Mouse (Mus musculus): Measurements from ENCODE around the gene Vipr2. TPM values are rescaled to one million over a fixed set of nuclear protein-coding genes. Genes with fewer than 3 reads are reported as not detected.

The Vipr2 gene
- polyA plus RNA-seq (2015; fragmentation: Nextera tagmentation; extraction: Ambion mirVana) = 0.40 and 0.82 TPM in 2 replicates

GRCm38 (mm10) chr12:116077074-116077854 lies at the start of gene Vipr2:
Gene Vipr2, plus strand, starts transcription at chr12:116077726.
- peak within 1 kb of the TSS; percentile 63 for H3K4me3 ChIP-seq
- no peak within 1 kb of the TSS for H3K27ac ChIP-seq

GRCm38 (mm10) chr12:116028095-116028494 lies 49.4 kb upstream of the Vipr2 start:
- Histone ChIP-seq H3K9ac (no peak overlapping the region), H3K36me3 (no peaks in the 10 kb centered on the region), H3K4me3 (no peak overlapping the region), H3K4me1 (replicated peaks) (no peaks in the 10 kb centered on the region), H3K9me3 (replicated peaks) (no peaks in the 10 kb centered on the region), H3K27ac (no peak overlapping the region), H3K4me2 (no peak overlapping the region), H3K27me3 (no peaks in the 10 kb centered on the region)
- no peak for ATAC-seq (replicated peaks; ENCODE audit: insufficient number of reproducible peaks, insufficient read depth, low FRiP score, low read depth)
- 48% methylated on average over 2 of the region's 2 CpGs for WGBS

More at GRCm38 (mm10) chr12:116077074-116077854, at the start of gene Vipr2:
- Histone ChIP-seq H3K27me3 (peaks cover 40% of the 10 kb centered on the region), H3K4me1 (replicated peaks) (peaks cover 8% of the 10 kb centered on the region; the same call in 1 of the 2 replicates), H3K4me2 (peak within 1 kb of the TSS; percentile 98), H3K36me3 (no peaks in the 10 kb centered on the region), H3K9ac (peak within 1 kb of the TSS; percentile 55), H3K9me3 (replicated peaks) (no peaks in the 10 kb centered on the region)
- peak; percentile 76 for ATAC-seq (replicated peaks; ENCODE audit: insufficient number of reproducible peaks, insufficient read depth, low FRiP score, low read depth)
- 5% methylated on average over 33 of the region's 33 CpGs for WGBS

GRCm38 (mm10) chr12:116035346-116035745 lies 42.2 kb upstream of the Vipr2 start:
- Histone ChIP-seq H3K4me3 (no peak overlapping the region), H3K27ac (no peak overlapping the region), H3K4me2 (no peak overlapping the region), H3K36me3 (no peaks in the 10 kb centered on the region), H3K9me3 (replicated peaks) (no peaks in the 10 kb centered on the region), H3K27me3 (no peaks in the 10 kb centered on the region), H3K4me1 (replicated peaks) (no peaks in the 10 kb centered on the region), H3K9ac (no peak overlapping the region)
- WGBS = 60% methylated on average over 5 of the region's 5 CpGs
- no peak for ATAC-seq (replicated peaks; ENCODE audit: insufficient number of reproducible peaks, insufficient read depth, low FRiP score, low read depth)

- 70% methylated on average over 5 of the region's 5 CpGs for WGBS
- no peaks in the 10 kb centered on the region for H3K27me3 ChIP-seq
- no peak for ATAC-seq (replicated peaks; ENCODE audit: insufficient number of reproducible peaks, insufficient read depth, low FRiP score, low read depth)
These were observed 32.7 kb upstream of the Vipr2 start for GRCm38 (mm10) chr12:116044785-116045184.

GRCm38 (mm10) chr12:116047440-116048377 lies 29.8 kb upstream of the Vipr2 start, which contains the start of gene Zfp386:
Gene Zfp386, plus strand, starts transcription at chr12:116047724.
- Histone ChIP-seq H3K36me3 (no peaks in the 10 kb centered on the region), H3K9ac (peak within 1 kb of the TSS; percentile 90), H3K27ac (peak within 1 kb of the TSS; percentile 98), H3K27me3 (no peaks in the 10 kb centered on the region), H3K4me2 (peak within 1 kb of the TSS; percentile 64), H3K9me3 (replicated peaks) (no peaks in the 10 kb centered on the region), H3K4me3 (peak within 1 kb of the TSS; percentile 93), H3K4me1 (replicated peaks) (peaks cover 13% of the 10 kb centered on the region)
- WGBS = under 1% methylated on average over 55 of the region's 55 CpGs
- peak; percentile 100 for ATAC-seq (replicated peaks; ENCODE audit: insufficient number of reproducible peaks, insufficient read depth, low FRiP score, low read depth)

More at GRCm38 (mm10) chr12:116044785-116045184, 32.7 kb upstream of the Vipr2 start:
- Histone ChIP-seq H3K36me3 (no peaks in the 10 kb centered on the region), H3K27ac (no peak overlapping the region), H3K4me1 (replicated peaks) (peaks cover 13% of the 10 kb centered on the region), H3K9ac (no peak overlapping the region), H3K4me2 (no peak overlapping the region), H3K4me3 (no peak overlapping the region), H3K9me3 (replicated peaks) (no peaks in the 10 kb centered on the region)

- H3K9me3 ChIP-seq (replicated peaks) = no peaks in the 10 kb centered on the region
- H3K27me3 ChIP-seq = no peaks in the 10 kb centered on the region
- WGBS = 59% methylated on average over 7 of the region's 7 CpGs
- no peak for ATAC-seq (replicated peaks; ENCODE audit: insufficient number of reproducible peaks, insufficient read depth, low FRiP score, low read depth)
- H3K4me3 ChIP-seq = peak overlapping the region; percentile 93
- no peak overlapping the region for H3K9ac ChIP-seq
- peaks cover 13% of the 10 kb centered on the region for H3K4me1 ChIP-seq (replicated peaks)
- no peaks in the 10 kb centered on the region for H3K36me3 ChIP-seq
- peak overlapping the region; percentile 64 for H3K4me2 ChIP-seq
- no peak overlapping the region for H3K27ac ChIP-seq
These were observed 28.8 kb upstream of the Vipr2 start for GRCm38 (mm10) chr12:116048766-116049165.

GRCm38 (mm10) chr12:116049236-116049635 lies 28.3 kb upstream of the Vipr2 start:
- ATAC-seq (replicated peaks; ENCODE audit: insufficient number of reproducible peaks, insufficient read depth, low FRiP score, low read depth) = no peak
- Histone ChIP-seq H3K9me3 (replicated peaks) (no peaks in the 10 kb centered on the region), H3K4me3 (no peak overlapping the region), H3K27ac (no peak overlapping the region), H3K36me3 (peaks cover 2% of the 10 kb centered on the region; the same call in 1 of the 2 replicates), H3K4me2 (no peak overlapping the region; the same call in 1 of the 2 replicates), H3K9ac (no peak overlapping the region), H3K4me1 (replicated peaks) (peaks cover 13% of the 10 kb centered on the region), H3K27me3 (no peaks in the 10 kb centered on the region)
- 79% methylated on average over 3 of the region's 3 CpGs for WGBS

GRCm38 (mm10) chr12:116049701-116050100 lies 27.8 kb upstream of the Vipr2 start:
- ATAC-seq (replicated peaks; ENCODE audit: insufficient number of reproducible peaks, insufficient read depth, low FRiP score, low read depth) = no peak
- Histone ChIP-seq H3K27me3 (no peaks in the 10 kb centered on the region), H3K4me3 (no peak overlapping the region), H3K27ac (no peak overlapping the region), H3K36me3 (peaks cover 6% of the 10 kb centered on the region), H3K9ac (no peak overlapping the region), H3K9me3 (replicated peaks) (no peaks in the 10 kb centered on the region), H3K4me1 (replicated peaks) (peaks cover 13% of the 10 kb centered on the region), H3K4me2 (no peak overlapping the region)
- WGBS = 75% methylated on average over 6 of the region's 6 CpGs

GRCm38 (mm10) chr12:116054342-116054741 lies 23.2 kb upstream of the Vipr2 start:
- no peak overlapping the region for H3K4me2 ChIP-seq
- peaks cover 11% of the 10 kb centered on the region for H3K9me3 ChIP-seq (replicated peaks)
- peaks cover 1% of the 10 kb centered on the region; the same call in 1 of the 2 replicates for H3K4me1 ChIP-seq (replicated peaks)
- H3K4me3 ChIP-seq = no peak overlapping the region
- H3K36me3 ChIP-seq = peaks cover 44% of the 10 kb centered on the region
- 90% methylated on average over 8 of the region's 8 CpGs for WGBS
- ATAC-seq (replicated peaks; ENCODE audit: insufficient number of reproducible peaks, insufficient read depth, low FRiP score, low read depth) = no peak
- no peak overlapping the region for H3K27ac ChIP-seq
- H3K27me3 ChIP-seq = no peaks in the 10 kb centered on the region
- H3K9ac ChIP-seq = no peak overlapping the region

GRCm38 (mm10) chr12:116056112-116056511 lies 21.4 kb upstream of the Vipr2 start:
- H3K4me3 ChIP-seq = no peak overlapping the region
- H3K36me3 ChIP-seq = peaks cover 60% of the 10 kb centered on the region
- no peak overlapping the region for H3K9ac ChIP-seq
- WGBS = 95% methylated on average over 3 of the region's 3 CpGs
- peaks cover 25% of the 10 kb centered on the region for H3K9me3 ChIP-seq (replicated peaks)
- H3K4me1 ChIP-seq (replicated peaks) = no peaks in the 10 kb centered on the region
- ATAC-seq (replicated peaks; ENCODE audit: insufficient number of reproducible peaks, insufficient read depth, low FRiP score, low read depth) = no peak
- H3K4me2 ChIP-seq = no peak overlapping the region
- H3K27me3 ChIP-seq = no peaks in the 10 kb centered on the region
- H3K27ac ChIP-seq = no peak overlapping the region

GRCm38 (mm10) chr12:116061561-116062193 lies 15.8 kb upstream of the Vipr2 start:
- 92% methylated on average over 5 of the region's 5 CpGs for WGBS
- Histone ChIP-seq H3K9me3 (replicated peaks) (peaks cover 36% of the 10 kb centered on the region), H3K9ac (no peak overlapping the region), H3K4me3 (no peak overlapping the region), H3K27me3 (no peaks in the 10 kb centered on the region), H3K4me1 (replicated peaks) (no peaks in the 10 kb centered on the region), H3K27ac (no peak overlapping the region), H3K4me2 (no peak overlapping the region), H3K36me3 (peaks cover 49% of the 10 kb centered on the region)
- ATAC-seq (replicated peaks; ENCODE audit: insufficient number of reproducible peaks, insufficient read depth, low FRiP score, low read depth) = no peak

All from heart, embryonic 15.5 days (tissue).